Mouse (Mus musculus) hindbrain, embryonic 10.5 days (tissue): ENCODE data around the gene Usp47. TPM values are rescaled to one million over a fixed set of nuclear protein-coding genes. Genes with fewer than 3 reads are reported as not detected.
A peak's percentile ranks its signal among the peaks of the same experiment; 100 is the strongest.

Experiments
- DNase-seq: peaks from one replicate; pipeline ENCODE4 v3.0.0-alpha.2; 2017; ENCODE audit warnings: low spot score
- H3K27ac ChIP-seq: fragments of 300-500 bp; sonication (generic); 2 replicates; pipeline ENCODE4 v1.5.1; 2016; ENCODE audit warnings: mild to moderate bottlenecking, moderate library complexity
- H3K27me3 ChIP-seq: fragments of 300-500 bp; sonication (generic); 2 replicates; pipeline ENCODE4 v1.6.1; 2016; ENCODE audit warnings: mild to moderate bottlenecking; ENCODE audit not compliant: poor library complexity, insufficient read depth, severe bottlenecking
- H3K36me3 ChIP-seq: fragments of 300-500 bp; sonication (generic); 2 replicates; pipeline ENCODE4 v1.6.1; 2016; ENCODE audit warnings: mild to moderate bottlenecking, moderate library complexity
- H3K4me1 ChIP-seq: fragments of 300-500 bp; sonication (generic); replicated peaks from 2 replicates; pipeline ENCODE4 v1.6.1; 2016; ENCODE audit warnings: mild to moderate bottlenecking
- H3K4me3 ChIP-seq: fragments of 300-500 bp; sonication (generic); 2 replicates; pipeline ENCODE4 v1.5.1; 2016; ENCODE audit warnings: mild to moderate bottlenecking, moderate library complexity
- H3K9me3 ChIP-seq: fragments of 300-500 bp; sonication (generic); 2 replicates; pipeline ENCODE4 v1.6.1; 2016; ENCODE audit warnings: mild to moderate bottlenecking, moderate library complexity
- WGBS: fragments of 180-500 bp; shearing (Covaris S2); methylation state at CpG from one replicate; pipeline ENCODE4 v1.1.7; 2016; 5-methylcytosine and 5-hydroxymethylcytosine counted together
- polyA plus RNA-seq: library from polyadenylated mRNA; unstranded; fragments of >200 nt; fragmentation: Nextera tagmentation; extraction: Ambion mirVana; gene quantifications from 2 replicates; pipeline ENCODE4 v1.2.1, GENCODE M21; 2016

Gene Usp47
- polyA plus RNA-seq, 1 experiment from 2014 or later = 70.9 TPM

GRCm38 (mm10) chr7:112129851-112130250 is 106.5 kb downstream of the Usp47 start:
- DNase-seq = no peak
- H3K27me3 ChIP-seq = no peaks in the 10 kb centered on the region
- H3K36me3 ChIP-seq = no peaks in the 10 kb centered on the region
- H3K27ac ChIP-seq = no peak overlapping the region
- H3K9me3 ChIP-seq = no peaks in the 10 kb centered on the region
- WGBS = 82% methylated on average over 6 of the region's 6 CpGs
- H3K4me1 ChIP-seq = peaks cover 30% of the 10 kb centered on the region; the same call in 1 of the 2 replicates
- H3K4me3 ChIP-seq = no peak overlapping the region

GRCm38 (mm10) chr7:112130660-112131059 is 107.4 kb downstream of the Usp47 start:
- peaks cover 28% of the 10 kb centered on the region; the same call in 1 of the 2 replicates for H3K4me1 ChIP-seq
- no peak overlapping the region for H3K4me3 ChIP-seq
- no peaks in the 10 kb centered on the region for H3K27me3 ChIP-seq
- H3K9me3 ChIP-seq = no peaks in the 10 kb centered on the region
- H3K27ac ChIP-seq = no peak overlapping the region
- DNase-seq = no peak
- H3K36me3 ChIP-seq = no peaks in the 10 kb centered on the region
- WGBS = 95% methylated on average over 3 of the region's 3 CpGs

GRCm38 (mm10) chr7:112132005-112132404 is 108.7 kb downstream of the Usp47 start:
- no peaks in the 10 kb centered on the region for H3K9me3 ChIP-seq
- H3K4me1 ChIP-seq = peaks cover 22% of the 10 kb centered on the region; the same call in 1 of the 2 replicates
- H3K4me3 ChIP-seq = no peak overlapping the region
- H3K27me3 ChIP-seq = no peaks in the 10 kb centered on the region
- no peaks in the 10 kb centered on the region for H3K36me3 ChIP-seq
- 69% methylated on average over 6 of the region's 6 CpGs for WGBS
- no peak overlapping the region for H3K27ac ChIP-seq
- no peak for DNase-seq

- no peak for DNase-seq
- 92% methylated on average over 5 of the region's 5 CpGs for WGBS
- H3K9me3 ChIP-seq = no peaks in the 10 kb centered on the region
- H3K36me3 ChIP-seq = no peaks in the 10 kb centered on the region
- peaks cover 13% of the 10 kb centered on the region; the same call in 1 of the 2 replicates for H3K4me1 ChIP-seq
- no peak overlapping the region for H3K4me3 ChIP-seq
- H3K27me3 ChIP-seq = no peaks in the 10 kb centered on the region
- no peak overlapping the region for H3K27ac ChIP-seq
Observed at GRCm38 (mm10) chr7:112133277-112133676, 110.0 kb downstream of the Usp47 start.

- Histone ChIP-seq H3K36me3 (no peaks in the 10 kb centered on the region), H3K9me3 (no peaks in the 10 kb centered on the region), H3K4me1 (0 out of 2 replicates have a peak, but pooled peaks cover 10% of the 10 kb centered on the region), H3K27me3 (no peaks in the 10 kb centered on the region), H3K27ac (no peak overlapping the region), H3K4me3 (no peak overlapping the region)
- no peak for DNase-seq
- 91% methylated on average over 4 of the region's 4 CpGs for WGBS
Observed at GRCm38 (mm10) chr7:112135161-112135560, 111.9 kb downstream of the Usp47 start.

GRCm38 (mm10) chr7:112136537-112136936 is 113.2 kb downstream of the Usp47 start:
- H3K27me3 ChIP-seq = no peaks in the 10 kb centered on the region
- H3K36me3 ChIP-seq = no peaks in the 10 kb centered on the region
- WGBS = 83% methylated on average over 5 of the region's 5 CpGs
- H3K4me3 ChIP-seq = no peak overlapping the region
- DNase-seq = no peak
- H3K9me3 ChIP-seq = no peaks in the 10 kb centered on the region
- H3K4me1 ChIP-seq = 0 out of 2 replicates have a peak, but pooled peaks cover 10% of the 10 kb centered on the region
- H3K27ac ChIP-seq = no peak overlapping the region

GRCm38 (mm10) chr7:112138168-112138508 is 114.8 kb downstream of the Usp47 start:
- Histone ChIP-seq H3K4me1 (peaks cover 15% of the 10 kb centered on the region), H3K27me3 (no peaks in the 10 kb centered on the region)

GRCm38 (mm10) chr7:112138509-112139405 is 115.5 kb downstream of the Usp47 start:
- no peak overlapping the region for H3K4me3 ChIP-seq
- H3K4me1 ChIP-seq = peaks cover 22% of the 10 kb centered on the region
- WGBS = 80% methylated on average over 11 of the region's 11 CpGs
- no peaks in the 10 kb centered on the region for H3K27me3 ChIP-seq
- no peak for DNase-seq
- H3K27ac ChIP-seq = no peak overlapping the region
- H3K36me3 ChIP-seq = no peaks in the 10 kb centered on the region
- H3K9me3 ChIP-seq = no peaks in the 10 kb centered on the region

More at GRCm38 (mm10) chr7:112138168-112138508, 114.8 kb downstream of the Usp47 start:
- WGBS = 92% methylated on average over 7 of the region's 7 CpGs
- Histone ChIP-seq H3K36me3 (no peaks in the 10 kb centered on the region), H3K9me3 (no peaks in the 10 kb centered on the region), H3K27ac (no peak overlapping the region), H3K4me3 (no peak overlapping the region)
- DNase-seq = no peak

- H3K36me3 ChIP-seq = no peaks in the 10 kb centered on the region
- no peaks in the 10 kb centered on the region for H3K27me3 ChIP-seq
- no peak for DNase-seq
- WGBS = 91% methylated on average over 2 of the region's 2 CpGs
- no peaks in the 10 kb centered on the region for H3K9me3 ChIP-seq
- no peak overlapping the region for H3K27ac ChIP-seq
- H3K4me3 ChIP-seq = no peak overlapping the region
- peaks cover 34% of the 10 kb centered on the region for H3K4me1 ChIP-seq
Observed at GRCm38 (mm10) chr7:112140725-112141124, 117.4 kb downstream of the Usp47 start.

- Histone ChIP-seq H3K36me3 (no peaks in the 10 kb centered on the region), H3K27ac (no peak overlapping the region), H3K4me3 (no peak overlapping the region), H3K4me1 (peaks cover 37% of the 10 kb centered on the region), H3K9me3 (no peaks in the 10 kb centered on the region), H3K27me3 (no peaks in the 10 kb centered on the region)
- 75% methylated on average over 3 of the region's 3 CpGs for WGBS
- no peak for DNase-seq
Observed at GRCm38 (mm10) chr7:112142616-112143015, 119.3 kb downstream of the Usp47 start.

- 54% methylated on average over 7 of the region's 7 CpGs for WGBS
- Histone ChIP-seq H3K4me1 (peaks cover 37% of the 10 kb centered on the region), H3K9me3 (no peaks in the 10 kb centered on the region), H3K27me3 (no peaks in the 10 kb centered on the region), H3K27ac (peak overlapping the region; percentile 80), H3K36me3 (no peaks in the 10 kb centered on the region), H3K4me3 (no peak overlapping the region)
- DNase-seq = no peak
Observed at GRCm38 (mm10) chr7:112143090-112143500, 119.8 kb downstream of the Usp47 start.

GRCm38 (mm10) chr7:112143978-112144377 is 120.7 kb downstream of the Usp47 start:
- 62% methylated on average over 4 of the region's 4 CpGs for WGBS
- Histone ChIP-seq H3K9me3 (no peaks in the 10 kb centered on the region), H3K27ac (peak overlapping the region; percentile 80), H3K27me3 (no peaks in the 10 kb centered on the region), H3K4me1 (peaks cover 31% of the 10 kb centered on the region), H3K4me3 (no peak overlapping the region), H3K36me3 (no peaks in the 10 kb centered on the region)
- DNase-seq = no peak

GRCm38 (mm10) chr7:112144646-112145179 is 121.4 kb downstream of the Usp47 start:
- peak overlapping the region; percentile 80 for H3K27ac ChIP-seq
- no peak overlapping the region for H3K4me3 ChIP-seq
- no peaks in the 10 kb centered on the region for H3K9me3 ChIP-seq
- H3K27me3 ChIP-seq = no peaks in the 10 kb centered on the region
- peaks cover 30% of the 10 kb centered on the region for H3K4me1 ChIP-seq
- H3K36me3 ChIP-seq = no peaks in the 10 kb centered on the region
- DNase-seq = no peak
- WGBS = 54% methylated on average over 11 of the region's 11 CpGs
